Mouse (Mus musculus) bone marrow, adult 2 months (tissue): ENCODE data around the gene Arhgef3.

Experiments used
- CTCF ChIP-seq: fragments of 200-500 bp; IDR thresholded peaks from 2 replicates; pipeline ENCODE4 v1.5.1; 2011; ENCODE audit warnings: low read length, control low read depth; ENCODE audit not compliant: control insufficient read depth, insufficient read depth
- POLR2A ChIP-seq: fragments of 200-500 bp; IDR thresholded peaks from 2 replicates; pipeline ENCODE4 v1.6.1; 2011; ENCODE audit warnings: low read depth, mild to moderate bottlenecking, control low read depth, low read length, borderline replicate concordance; ENCODE audit not compliant: control insufficient read depth

GRCm38 (mm10) chr14:27397526-27397925 lies 282.8 kb downstream of the Arhgef3 start:
- TF ChIP-seq CTCF (no peak), POLR2A (no peak)
